ENCODE assay signal across 9 mouse cellular contexts in genomic region chr17:69365049-69365448, GRCm38 (mm10). TPM values are rescaled to one million over a fixed set of nuclear protein-coding genes. Genes with fewer than 3 reads are reported as not detected.
A peak's percentile ranks its signal among the peaks of the same experiment; 100 is the strongest.
DNase-seq lines count a peak whose midpoint lies in the region.
"Had no signal": no experiment of that assay in that cellular context is flagged by ENCODE, and none has a peak within 500 bp of the region (broad histone marks: within the 10 kb centered on the region; RNA-seq: fewer than 3 reads in every experiment).

No protein-coding gene starts in this region.

- WGBS in forebrain, embryonic 10.5 days: 88% methylated on average over 3 of the region's 3 CpGs

- H3K36me3 ChIP-seq in forebrain, embryonic 10.5 days (replicated peaks): no peaks in the 10 kb centered on the region
- H3K36me3 ChIP-seq: hindbrain, embryonic 15.5 days had no signal

- DNase-seq in adrenal gland, postnatal 14 days: peak; percentile 60
- no peak for DNase-seq in adrenal gland, adult 8-10 months
- DNase-seq in layer of hippocampus, postnatal 10 days (ENCODE audit: low spot score in 2 of 2): peak; percentile 43 to 56
- DNase-seq in layer of hippocampus, adult 9-11 months: no peak
- peak; percentile 37 for DNase-seq in brain, adult 2 months (ENCODE audit: low read depth, low spot score)
- peak; percentile 35 to 62 for DNase-seq in lung, postnatal 4 days
- DNase-seq in thymus, postnatal 4 days: peak; percentile 82
- no peak for DNase-seq in forebrain, embryonic 10.5 days (ENCODE audit: extremely low spot score, low spot score)

- no peaks in the 10 kb centered on the region for H3K4me1 ChIP-seq in forebrain, embryonic 10.5 days
- H3K4me1 ChIP-seq: hindbrain, embryonic 15.5 days had no signal

- H3K9me3 ChIP-seq in forebrain, embryonic 10.5 days: peaks cover 4% of the 10 kb centered on the region; the same call in 1 of the 2 replicates
- H3K9me3 ChIP-seq: hindbrain, embryonic 15.5 days had no signal

- H3K27me3 ChIP-seq in forebrain, embryonic 10.5 days (ENCODE audit: poor library complexity, severe bottlenecking): no peaks in the 10 kb centered on the region
- H3K27me3 ChIP-seq: hindbrain, embryonic 15.5 days had no signal

- no peak overlapping the region for H3K27ac ChIP-seq in forebrain, embryonic 10.5 days
- H3K27ac ChIP-seq: hindbrain, embryonic 15.5 days had no signal

- H3K4me3 ChIP-seq in forebrain, embryonic 10.5 days: no peak overlapping the region
- H3K4me3 ChIP-seq: hindbrain, embryonic 15.5 days had no signal

RNA-seq across cellular contexts. Expression of gene Zbtb14, which starts 17.8 kb away (rescaled TPM):
- 16.9 and 17.6 TPM in 2 replicates for total RNA-seq in adrenal gland, postnatal 14 days (2021)
- 10 to 100 TPM; 17.5 to 22.6 (median 20.6) TPM for total RNA-seq in adrenal gland, adult 8-10 months (2022)
- total RNA-seq in layer of hippocampus, postnatal 10 days (2021): 10 to 100 TPM; 22.6 to 23.8 TPM
- polyA plus RNA-seq in forebrain, embryonic 10.5 days (2016; fragmentation: Nextera tagmentation; extraction: Ambion mirVana): 34.4 and 36.2 TPM in 2 replicates

Comparison
In these comparisons a context has a peak if more than half of its experiments do, and no peak if none do; other contexts are left out.
1. DNase-seq: peak in adrenal gland, postnatal 14 days (single experiment), layer of hippocampus, postnatal 10 days (2 of 2), brain, adult 2 months (single experiment), lung, postnatal 4 days (2 of 2) and thymus, postnatal 4 days (single experiment); none in adrenal gland, adult 8-10 months (single experiment), layer of hippocampus, adult 9-11 months (single experiment) and forebrain, embryonic 10.5 days (single experiment).